Mouse (Mus musculus) limb, embryonic 12.5 days (tissue): ENCODE data around the gene Aurkaip1. TPM values are rescaled to one million over a fixed set of nuclear protein-coding genes. Genes with fewer than 3 reads are reported as not detected.

Experiments used
- ATAC-seq: fragments of 200-750 bp; cut with Nextera tagmentation; 2 replicates; pipeline ENCODE4 v1.8.0; 2017; ENCODE audit warnings: low read depth, moderate TSS enrichment; ENCODE audit not compliant: insufficient number of reproducible peaks, insufficient read depth, low FRiP score, low TSS enrichment
- H3K27ac ChIP-seq: fragments of 300-500 bp; sonication (generic); 2 replicates; pipeline ENCODE4 v1.5.1; 2016; ENCODE audit warnings: mild to moderate bottlenecking, moderate library complexity
- H3K27me3 ChIP-seq: fragments of 300-500 bp; sonication (generic); 2 replicates; pipeline ENCODE4 v1.6.1; 2016; ENCODE audit warnings: mild to moderate bottlenecking, moderate library complexity
- H3K36me3 ChIP-seq: fragments of 300-500 bp; sonication (generic); 2 replicates; pipeline ENCODE4 v1.6.1; 2016; ENCODE audit warnings: mild to moderate bottlenecking, moderate library complexity
- H3K4me1 ChIP-seq: fragments of 300-500 bp; sonication (generic); replicated peaks from 2 replicates; pipeline ENCODE4 v1.6.1; 2016
- H3K4me2 ChIP-seq: fragments of 300-500 bp; sonication (generic); 2 replicates; pipeline ENCODE4 v1.6.1; 2016; ENCODE audit warnings: mild to moderate bottlenecking, moderate library complexity
- H3K4me3 ChIP-seq: fragments of 300-500 bp; sonication (generic); replicated peaks from 2 replicates; pipeline ENCODE4 v1.5.1; 2016; ENCODE audit warnings: mild to moderate bottlenecking
- H3K9ac ChIP-seq: fragments of 300-500 bp; sonication (generic); replicated peaks from 2 replicates; pipeline ENCODE4 v1.6.1; 2016; ENCODE audit warnings: mild to moderate bottlenecking, moderate library complexity
- H3K9me3 ChIP-seq: fragments of 300-500 bp; sonication (generic); 2 replicates; pipeline ENCODE4 v1.6.1; 2016; ENCODE audit warnings: mild to moderate bottlenecking, moderate library complexity
- WGBS: fragments of 180-500 bp; shearing (Covaris S2); methylation state at CpG from one replicate; pipeline ENCODE4 v1.1.7; 2016; 5-methylcytosine and 5-hydroxymethylcytosine counted together
- polyA plus RNA-seq: library from polyadenylated mRNA; unstranded; fragments of >200 nt; fragmentation: Nextera tagmentation; extraction: Ambion mirVana; gene quantifications from 2 replicates; pipeline ENCODE4 v1.2.1, GENCODE M21; 2016

Gene Aurkaip1
- polyA plus RNA-seq, 1 experiment from 2014 or later: 151 TPM

DNA sequence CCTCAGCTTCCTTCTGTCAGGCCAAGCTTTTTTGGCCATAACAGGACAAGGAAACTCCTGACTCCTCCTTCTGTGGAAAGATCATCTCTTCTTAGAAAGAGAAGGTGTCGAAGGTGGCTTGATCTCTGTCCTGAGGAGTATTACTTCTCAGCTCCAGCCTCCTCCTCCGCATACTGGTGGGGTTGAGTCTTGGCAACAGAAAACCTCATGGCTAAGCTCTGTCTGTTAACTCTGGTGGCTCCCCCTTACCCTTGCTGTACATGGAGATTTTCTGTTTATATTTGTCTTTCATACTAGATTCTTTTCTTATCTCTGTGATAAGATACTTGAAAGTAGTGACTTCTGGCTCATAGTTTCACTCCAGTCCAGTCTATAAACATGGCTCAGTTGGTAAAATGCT, 37.3 kb upstream of the Aurkaip1 start:
- Histone ChIP-seq H3K4me1 (no peaks in the 10 kb centered on the region), H3K27ac (no peak overlapping the region), H3K27me3 (peaks cover 18% of the 10 kb centered on the region), H3K9me3 (no peaks in the 10 kb centered on the region), H3K4me2 (no peak overlapping the region), H3K4me3 (no peak overlapping the region), H3K9ac (no peak overlapping the region), H3K36me3 (no peaks in the 10 kb centered on the region)
- 80% methylated on average over 2 of the region's 2 CpGs for WGBS
- no peak for ATAC-seq

DNA sequence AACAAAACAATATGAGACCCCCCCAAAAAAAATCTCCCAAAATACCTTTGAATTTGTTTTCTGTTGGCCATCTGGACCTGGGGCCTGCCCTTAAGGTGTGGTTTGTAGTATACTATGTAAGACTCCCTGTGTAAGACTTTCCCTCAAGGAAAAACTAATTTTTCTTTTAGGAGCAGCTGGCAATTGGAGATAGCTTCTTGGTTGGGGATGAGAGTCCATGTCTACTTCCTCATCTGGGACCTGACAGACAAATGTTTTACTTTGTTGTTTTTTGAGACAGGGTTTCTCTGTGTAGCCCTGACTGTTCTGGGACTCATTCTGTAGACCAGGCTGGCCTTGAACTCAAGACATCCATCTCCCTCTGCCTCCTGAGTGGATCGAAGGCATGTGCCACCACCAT, 29.0 kb upstream of the Aurkaip1 start:
- 100% methylated on average over 1 of the region's 1 CpGs for WGBS
- H3K9ac ChIP-seq: no peak overlapping the region
- H3K9me3 ChIP-seq: no peaks in the 10 kb centered on the region
- H3K27me3 ChIP-seq: no peaks in the 10 kb centered on the region
- ATAC-seq: no peak
- H3K4me1 ChIP-seq: peaks cover 14% of the 10 kb centered on the region
- H3K4me3 ChIP-seq: no peak overlapping the region
- no peak overlapping the region for H3K27ac ChIP-seq
- peaks cover 23% of the 10 kb centered on the region for H3K36me3 ChIP-seq
- H3K4me2 ChIP-seq: no peak overlapping the region

GRCm38 (mm10) chr4:155802741-155803339, 28.2 kb upstream of the Aurkaip1 start, which contains the start of gene Mrpl20:
TSS of gene Mrpl20 (plus strand) at chr4:155802878.
- Histone ChIP-seq H3K27me3 (no peaks in the 10 kb centered on the region), H3K9ac (peak within 1 kb of the TSS; percentile 84), H3K9me3 (no peaks in the 10 kb centered on the region), H3K36me3 (peaks cover 31% of the 10 kb centered on the region), H3K4me2 (peak within 1 kb of the TSS; percentile 77), H3K4me1 (peaks cover 14% of the 10 kb centered on the region), H3K4me3 (peak within 1 kb of the TSS; percentile 95), H3K27ac (peak within 1 kb of the TSS; percentile 75; the same call in 1 of the 2 replicates)
- 13% methylated on average over 12 of the region's 12 CpGs for WGBS
- peak; percentile 63; the same call in 1 of the 2 replicates for ATAC-seq

DNA sequence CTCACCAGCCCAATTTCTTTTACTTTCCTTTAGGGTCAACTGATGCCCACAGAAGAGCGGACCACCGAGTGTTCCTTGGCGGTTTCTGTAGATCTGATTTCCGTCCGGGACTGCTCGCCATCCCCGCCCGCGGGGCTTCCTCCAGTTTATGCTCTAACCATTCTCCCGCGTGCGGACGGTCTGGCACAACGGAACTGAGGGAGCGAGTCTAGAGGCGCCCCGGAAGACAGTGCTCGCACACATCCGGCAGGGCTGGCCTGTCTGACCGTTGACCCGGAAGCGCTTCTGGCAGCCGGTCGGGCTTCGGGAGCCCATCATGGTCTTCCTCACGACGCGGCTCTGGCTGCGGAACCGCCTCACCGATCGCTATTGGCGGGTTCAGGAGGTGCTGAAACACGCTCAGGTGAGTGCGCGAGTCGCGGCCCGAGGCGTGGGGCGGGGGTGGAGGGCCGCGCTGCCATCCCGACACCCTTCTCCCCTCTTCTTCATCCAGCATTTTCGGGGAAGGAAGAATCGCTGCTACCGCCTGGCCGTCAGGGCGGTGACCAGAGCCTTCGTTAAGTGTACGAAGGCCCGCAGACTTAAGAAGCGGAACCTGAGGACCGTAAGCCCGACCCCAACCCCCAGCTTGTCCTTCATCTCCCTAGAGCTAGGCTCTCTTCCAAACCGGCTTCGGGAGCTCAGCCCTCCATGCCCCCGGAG, 27.6 kb upstream of the Aurkaip1 start:
- peaks cover 14% of the 10 kb centered on the region for H3K4me1 ChIP-seq
- peak overlapping the region; percentile 77 for H3K4me2 ChIP-seq
- H3K4me3 ChIP-seq: peak overlapping the region; percentile 95
- WGBS: under 1% methylated on average over 57 of the region's 58 CpGs
- H3K27ac ChIP-seq: peak overlapping the region; percentile 75; the same call in 1 of the 2 replicates
- no peaks in the 10 kb centered on the region for H3K9me3 ChIP-seq
- peak; percentile 91 for ATAC-seq
- peak overlapping the region; percentile 84 for H3K9ac ChIP-seq
- no peaks in the 10 kb centered on the region for H3K27me3 ChIP-seq
- H3K36me3 ChIP-seq: peaks cover 37% of the 10 kb centered on the region

DNA sequence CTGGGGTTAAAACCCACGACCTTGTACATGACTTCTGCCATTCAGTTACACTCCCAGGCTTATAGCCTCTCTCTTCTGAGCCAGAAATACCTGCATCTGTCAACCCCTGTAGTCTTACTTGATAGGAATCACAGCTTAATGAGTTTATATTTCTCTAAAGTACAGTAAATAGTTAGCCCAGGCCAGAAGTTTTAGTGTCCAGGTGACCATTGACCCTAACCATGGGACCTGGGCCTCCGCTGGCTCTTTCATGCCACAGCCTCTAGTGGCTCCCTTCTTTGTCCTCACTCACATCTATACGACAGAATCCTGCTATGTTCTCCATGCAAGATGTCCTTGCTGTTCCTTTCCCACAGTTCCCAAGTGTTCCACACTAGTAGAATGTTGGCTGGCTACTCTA, 23.2 kb upstream of the Aurkaip1 start:
- Histone ChIP-seq H3K4me3 (no peak overlapping the region), H3K27me3 (no peaks in the 10 kb centered on the region), H3K4me2 (no peak overlapping the region), H3K27ac (no peak overlapping the region), H3K4me1 (peaks cover 20% of the 10 kb centered on the region), H3K9ac (no peak overlapping the region), H3K9me3 (no peaks in the 10 kb centered on the region), H3K36me3 (peaks cover 65% of the 10 kb centered on the region)
- WGBS: 87% methylated on average over 3 of the region's 3 CpGs
- no peak for ATAC-seq

DNA sequence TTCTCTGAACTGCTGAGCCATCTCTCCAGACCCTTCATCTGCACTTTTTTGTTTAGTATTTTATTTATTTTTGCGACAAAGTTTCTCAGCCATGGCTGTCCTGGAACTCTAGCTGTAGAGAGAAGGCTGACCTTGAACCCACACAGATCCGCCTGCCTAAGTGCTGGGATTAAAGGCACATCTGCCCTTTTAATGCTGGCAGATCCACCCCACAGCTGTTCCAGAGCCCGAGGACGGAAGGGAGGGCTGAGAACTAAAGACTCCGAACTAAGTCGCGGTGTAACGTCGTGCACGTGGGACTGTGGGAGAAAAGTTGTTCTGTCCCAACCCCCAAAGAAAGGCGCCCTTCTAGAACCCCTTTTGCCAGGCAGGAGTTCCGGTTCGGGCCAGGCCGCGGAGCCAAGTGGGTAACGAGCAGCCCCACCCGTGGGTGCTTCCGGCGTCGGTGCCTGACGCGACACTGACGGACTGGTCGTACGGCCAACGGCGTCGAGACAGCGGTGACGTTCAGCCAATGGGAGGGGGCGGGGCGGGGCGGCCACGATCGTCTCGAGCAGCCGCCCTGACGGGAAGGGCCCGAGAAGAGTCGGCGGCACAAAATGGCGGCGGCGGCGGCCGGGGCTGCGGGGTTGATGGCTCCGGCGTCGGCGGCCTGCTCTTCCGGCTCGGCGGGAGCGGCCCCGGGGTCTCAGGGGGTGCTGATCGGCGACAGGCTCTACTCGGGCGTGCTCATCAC, 19.0 kb upstream of the Aurkaip1 start, which contains the start of gene Ccnl2:
Gene Ccnl2, plus strand, starts transcription at position 561 of the 736 bp plus-strand sequence.
- Histone ChIP-seq H3K36me3 (peaks cover 76% of the 10 kb centered on the region), H3K9me3 (no peaks in the 10 kb centered on the region), H3K27ac (peak within 1 kb of the TSS; percentile 94), H3K4me2 (peak within 1 kb of the TSS; percentile 82), H3K4me3 (peak within 1 kb of the TSS; percentile 99), H3K4me1 (peaks cover 22% of the 10 kb centered on the region), H3K27me3 (no peaks in the 10 kb centered on the region), H3K9ac (peak within 1 kb of the TSS; percentile 99)
- peak; percentile 98 for ATAC-seq
- 1% methylated on average over 60 of the region's 60 CpGs for WGBS

- H3K27me3 ChIP-seq: no peaks in the 10 kb centered on the region
- peaks cover 22% of the 10 kb centered on the region for H3K4me1 ChIP-seq
- no peaks in the 10 kb centered on the region for H3K9me3 ChIP-seq
- H3K9ac ChIP-seq: peak overlapping the region; percentile 99
- H3K36me3 ChIP-seq: peaks cover 76% of the 10 kb centered on the region
- ATAC-seq: peak; percentile 43; the same call in 1 of the 2 replicates
- H3K4me2 ChIP-seq: peak overlapping the region; percentile 82
- under 1% methylated on average over 49 of the region's 49 CpGs for WGBS
- peak overlapping the region; percentile 94 for H3K27ac ChIP-seq
- peak overlapping the region; percentile 99 for H3K4me3 ChIP-seq
Observed at GRCm38 (mm10) chr4:155812665-155813181, 18.3 kb upstream of the Aurkaip1 start.

DNA sequence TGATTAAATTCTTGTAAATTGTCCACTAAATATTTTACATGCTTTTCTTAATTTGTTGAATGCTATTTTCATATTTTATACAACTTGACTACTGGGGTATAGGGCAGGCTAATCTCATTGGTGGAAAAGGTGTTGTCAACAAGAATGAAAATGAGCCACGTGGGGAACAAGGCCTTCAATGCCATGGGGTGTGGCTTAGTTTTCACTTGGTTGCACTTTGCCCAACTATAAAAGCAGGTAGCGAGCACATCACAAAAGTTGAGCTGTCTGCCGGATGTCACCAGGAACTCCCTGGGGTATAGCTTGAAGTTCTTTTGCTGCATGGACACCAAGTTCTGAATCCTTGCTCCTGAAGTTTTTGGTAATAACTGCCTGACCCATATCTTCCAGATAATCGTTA, 13.5 kb upstream of the Aurkaip1 start:
- Histone ChIP-seq H3K4me2 (no peak overlapping the region), H3K9ac (no peak overlapping the region), H3K4me3 (no peak overlapping the region), H3K36me3 (peaks cover 88% of the 10 kb centered on the region), H3K4me1 (peaks cover 16% of the 10 kb centered on the region), H3K9me3 (no peaks in the 10 kb centered on the region), H3K27me3 (no peaks in the 10 kb centered on the region), H3K27ac (no peak overlapping the region)
- no peak for ATAC-seq
- WGBS: 85% methylated on average over 4 of the region's 4 CpGs

DNA sequence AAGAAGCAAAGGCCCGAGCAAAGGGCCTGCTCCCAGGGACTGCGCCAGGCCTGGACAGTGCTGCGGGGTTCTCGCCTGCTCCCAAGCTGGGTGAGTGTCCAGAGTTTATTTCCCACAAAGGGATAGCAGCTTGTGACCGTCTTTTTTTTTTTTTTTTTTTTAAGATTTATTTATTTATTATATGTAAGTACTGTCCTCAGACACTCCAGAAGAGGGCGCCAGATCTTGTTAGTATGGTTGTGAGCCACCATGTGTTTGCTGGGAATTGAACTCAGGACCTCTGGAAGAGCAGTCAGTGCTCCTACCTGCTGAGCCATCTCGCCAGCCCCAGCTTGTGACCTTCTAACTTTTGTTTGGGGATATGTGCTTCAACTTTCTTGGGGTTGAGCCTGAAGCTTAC, 10.0 kb upstream of the Aurkaip1 start:
- no peak overlapping the region for H3K4me3 ChIP-seq
- peaks cover 96% of the 10 kb centered on the region for H3K36me3 ChIP-seq
- no peak for ATAC-seq
- H3K27ac ChIP-seq: no peak overlapping the region
- H3K9me3 ChIP-seq: no peaks in the 10 kb centered on the region
- no peak overlapping the region for H3K9ac ChIP-seq
- H3K4me1 ChIP-seq: no peaks in the 10 kb centered on the region
- H3K4me2 ChIP-seq: no peak overlapping the region
- no peaks in the 10 kb centered on the region for H3K27me3 ChIP-seq
- WGBS: 83% methylated on average over 7 of the region's 7 CpGs

DNA sequence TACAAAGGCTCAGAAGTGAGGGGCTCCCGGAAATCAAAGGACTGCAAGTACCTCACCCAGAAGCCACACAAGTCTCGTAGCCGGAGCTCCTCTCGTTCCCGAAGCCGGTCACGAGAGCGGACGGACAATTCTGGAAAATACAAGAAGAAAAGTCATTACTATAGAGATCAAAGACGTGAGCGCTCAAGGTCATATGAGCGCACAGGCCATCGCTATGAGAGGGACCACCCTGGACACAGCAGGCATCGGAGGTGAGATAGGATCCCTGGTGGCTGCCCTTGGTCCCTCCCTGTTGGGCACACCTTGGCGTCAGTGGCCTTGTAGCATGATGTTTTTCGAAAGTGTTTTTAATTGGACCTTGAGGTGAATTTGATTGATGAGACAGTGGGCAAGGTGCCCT, 7.6 kb upstream of the Aurkaip1 start:
- 96% methylated on average over 16 of the region's 16 CpGs for WGBS
- 0 out of 2 replicates have a peak, but pooled peaks have one; percentile 56 for ATAC-seq

GRCm38 (mm10) chr4:155829866-155830265, 1.2 kb upstream of the Aurkaip1 start:
- Histone ChIP-seq H3K9me3 (no peaks in the 10 kb centered on the region), H3K27ac (no peak overlapping the region), H3K27me3 (no peaks in the 10 kb centered on the region), H3K4me1 (peaks cover 21% of the 10 kb centered on the region), H3K36me3 (peaks cover 51% of the 10 kb centered on the region), H3K9ac (no peak overlapping the region), H3K4me3 (no peak overlapping the region), H3K4me2 (no peak overlapping the region)
- ATAC-seq: no peak
- 93% methylated on average over 4 of the region's 4 CpGs for WGBS

More for the DNA sequence above, 7.6 kb upstream of the Aurkaip1 start:
- H3K27me3 ChIP-seq: no peaks in the 10 kb centered on the region
- H3K9me3 ChIP-seq: no peaks in the 10 kb centered on the region
- H3K27ac ChIP-seq: no peak overlapping the region
- no peak overlapping the region for H3K4me3 ChIP-seq
- no peak overlapping the region for H3K4me2 ChIP-seq
- H3K4me1 ChIP-seq: no peaks in the 10 kb centered on the region
- peaks cover 95% of the 10 kb centered on the region for H3K36me3 ChIP-seq
- H3K9ac ChIP-seq: no peak overlapping the region
